Mouse (Mus musculus) frontal cortex, adult (tissue): ENCODE measurements at regions not wholly inside any gene's neighbourhood (a gene's known extent, or its start where the extent isn't known, plus 50 kb on each side); places are given as distances from the start of the nearest gene placed in this dataset.

ENCODE experiments used
- ATAC-seq: cut with Nextera tagmentation; 2 replicates; pipeline ENCODE4 v1.9.2; 2017; ENCODE audit warnings: mild to moderate bottlenecking, moderate library complexity, mixed read lengths; ENCODE audit not compliant: low TSS enrichment

GRCm38 (mm10) chr5:133814436-133814835, 285.1 kb upstream of the Castor2 start:
- ATAC-seq, result peak; percentile 65

- ATAC-seq, result peak; percentile 59; the same call in 1 of the 2 replicates
Observed at GRCm38 (mm10) chr5:133812216-133812615, 287.3 kb upstream of the Castor2 start.

DNA sequence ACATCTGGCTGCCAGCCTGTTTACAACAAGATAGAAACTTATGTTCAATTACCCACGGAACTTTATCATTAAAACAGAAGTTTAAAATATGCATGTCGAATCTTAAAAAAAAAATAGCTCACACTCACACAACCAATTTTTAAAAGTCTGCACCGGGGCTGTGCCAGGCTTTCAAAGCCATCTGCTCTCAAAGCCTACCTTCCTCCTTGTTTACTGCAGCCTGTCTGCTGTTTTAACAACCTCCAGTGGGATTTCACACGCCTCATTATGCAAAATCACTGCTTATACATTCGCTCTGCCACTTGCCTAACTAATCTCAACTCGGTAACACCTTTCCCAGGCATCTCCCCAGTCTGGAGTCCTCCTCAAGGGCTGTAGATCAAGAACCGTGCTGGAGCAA, 292.6 kb upstream of the Castor2 start:
- ATAC-seq, result peak; percentile 38; the same call in 1 of the 2 replicates

- no peak for ATAC-seq
Observed at GRCm38 (mm10) chr5:133802001-133802400, 297.5 kb upstream of the Castor2 start.

GRCm38 (mm10) chr5:133795638-133796037, 303.9 kb upstream of the Castor2 start:
- ATAC-seq, result peak; percentile 82

- ATAC-seq, result no peak
Observed at GRCm38 (mm10) chr5:133790726-133791125, 308.8 kb upstream of the Castor2 start.

DNA sequence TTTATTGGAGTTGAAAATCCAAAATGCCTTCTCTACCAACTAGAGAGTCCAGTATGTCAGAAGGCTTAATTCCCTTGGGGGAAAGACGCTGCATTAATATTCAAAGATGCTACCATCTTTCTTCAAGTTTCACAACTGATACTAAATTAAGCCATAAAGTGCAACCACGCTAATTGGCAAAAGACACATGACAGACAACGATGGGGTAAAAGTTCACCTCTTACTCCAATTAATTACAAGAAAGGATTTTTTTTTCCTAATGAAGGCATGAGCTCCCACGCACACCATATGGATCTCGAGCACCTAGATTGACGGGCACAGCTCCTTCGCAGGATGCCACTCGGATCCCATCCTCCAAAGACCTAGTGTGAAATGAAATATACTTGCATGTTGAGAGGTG, 311.5 kb upstream of the Castor2 start:
- ATAC-seq, result no peak

DNA sequence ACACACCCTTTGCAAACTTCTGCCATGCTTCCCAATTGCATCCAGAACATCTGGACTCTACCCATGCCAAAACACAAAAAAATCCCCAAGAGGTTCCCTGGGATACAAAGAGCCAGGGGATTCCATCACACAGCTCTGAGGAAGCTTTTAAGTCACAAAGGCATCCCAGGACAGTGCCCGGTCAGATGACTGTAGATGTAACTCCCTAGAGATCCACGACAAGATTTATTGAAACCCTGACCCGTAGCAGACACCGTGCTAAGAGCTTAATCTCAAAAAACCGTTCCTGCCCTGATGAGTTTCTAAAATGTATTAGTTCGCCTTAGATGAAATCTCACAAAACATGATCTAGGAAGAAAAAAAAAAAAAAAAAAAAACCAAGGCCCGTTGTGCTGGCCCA, 312.0 kb upstream of the Castor2 start:
- ATAC-seq, result no peak

GRCm38 (mm10) chr5:133776591-133776990, 322.9 kb upstream of the Castor2 start:
- ATAC-seq, result no peak

- no peak for ATAC-seq
Observed at GRCm38 (mm10) chr5:133774116-133774515, 325.4 kb upstream of the Castor2 start.

- ATAC-seq, result peak; percentile 74
Observed at GRCm38 (mm10) chr5:133768856-133769255, 330.7 kb upstream of the Castor2 start.

- peak; percentile 86 for ATAC-seq
Observed at GRCm38 (mm10) chr5:133757817-133758216, 341.7 kb upstream of the Castor2 start.

GRCm38 (mm10) chr5:133754180-133754579, 345.3 kb upstream of the Castor2 start:
- ATAC-seq, result no peak

GRCm38 (mm10) chr5:133753461-133754160, 345.9 kb upstream of the Castor2 start:
- peak; percentile 17; the same call in 1 of the 2 replicates for ATAC-seq

GRCm38 (mm10) chr5:133746960-133747359, 352.6 kb upstream of the Castor2 start:
- ATAC-seq, result peak; percentile 93

- ATAC-seq, result peak; percentile 41; the same call in 1 of the 2 replicates
Observed at GRCm38 (mm10) chr5:133746411-133746810, 353.1 kb upstream of the Castor2 start.

- ATAC-seq, result no peak
Observed at GRCm38 (mm10) chr5:133744136-133744535, 355.4 kb upstream of the Castor2 start.

GRCm38 (mm10) chr5:133743606-133744005, 355.9 kb upstream of the Castor2 start:
- no peak for ATAC-seq

DNA sequence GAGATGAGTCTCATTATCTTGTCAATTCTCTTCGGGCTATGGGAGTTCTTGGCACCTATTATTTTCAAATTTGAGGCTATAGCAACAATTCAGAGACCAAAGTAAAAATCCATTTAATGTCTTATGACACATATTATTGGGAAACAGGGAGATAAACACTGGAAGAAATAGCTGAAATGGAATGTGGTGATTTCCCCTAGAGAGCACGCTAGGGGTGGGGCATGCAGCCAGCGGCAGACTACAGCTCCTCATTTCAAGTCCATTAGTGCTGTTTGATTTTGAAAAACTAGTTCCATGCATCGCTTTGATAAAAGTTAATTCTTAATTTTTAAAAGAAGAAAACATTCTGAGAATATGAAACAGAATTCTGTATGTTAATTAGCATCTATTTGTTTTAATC, 367.6 kb upstream of the Castor2 start:
- ATAC-seq, result no peak

- no peak for ATAC-seq
Observed at GRCm38 (mm10) chr5:133718187-133719078, 381.1 kb upstream of the Castor2 start.

DNA sequence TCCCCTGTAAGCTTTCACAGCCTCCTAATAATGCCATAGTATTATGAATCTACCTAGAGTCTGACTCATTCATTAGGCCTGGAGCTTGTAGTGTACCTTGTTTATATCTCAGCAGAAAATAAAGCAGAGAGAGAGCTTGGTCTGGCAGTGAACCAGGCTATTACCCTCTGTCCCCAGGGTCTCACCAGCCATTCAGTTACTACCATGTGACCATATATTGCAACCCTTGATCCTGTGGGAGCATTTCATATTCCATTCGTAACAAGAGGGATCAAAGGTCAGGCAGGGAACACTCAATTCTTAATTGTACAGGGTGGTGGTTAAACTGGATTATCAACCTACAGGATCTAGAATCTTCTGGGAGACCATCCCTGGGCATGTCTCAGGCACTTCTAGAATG, 383.7 kb upstream of the Castor2 start:
- no peak for ATAC-seq

GRCm38 (mm10) chr5:133712652-133713051, 386.9 kb upstream of the Castor2 start:
- ATAC-seq, result no peak

DNA sequence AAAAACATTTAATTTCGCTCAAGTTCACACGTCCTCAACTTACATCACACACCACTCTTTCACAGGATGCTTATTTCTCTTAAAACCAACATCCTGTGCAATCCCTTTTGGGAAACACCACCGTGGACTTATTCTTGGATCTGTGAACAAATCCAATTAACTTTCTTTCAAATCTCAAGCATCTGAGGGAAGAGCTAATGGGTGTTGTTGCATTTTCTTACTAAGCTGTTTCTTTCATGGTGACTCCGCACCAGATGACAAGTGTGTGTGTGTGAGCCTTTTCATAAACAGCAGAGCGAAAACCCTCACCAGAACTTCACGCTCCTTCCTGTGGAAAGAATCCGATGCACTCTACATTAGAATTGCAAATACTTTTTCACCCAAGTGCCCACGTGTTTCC, 390.6 kb upstream of the Castor2 start:
- peak; percentile 52; the same call in 1 of the 2 replicates for ATAC-seq
